Mouse (Mus musculus): ENCODE results near the gene Coro2a. TPM values are rescaled to one million over a fixed set of nuclear protein-coding genes. Genes with fewer than 3 reads are reported as not detected.
"Not testable (repeated sequence)": the region's sequence is repeated elsewhere in the genome, so short reads cannot be mapped to it uniquely, and the experiment has no call there.

Gene Coro2a
- polyA plus RNA-seq, 1 experiment from 2014 or later, result 14.4 TPM

- Histone ChIP-seq H3K4me3 (no peak overlapping the region), H3K27ac (replicated peaks) (no peak overlapping the region), H3K4me2 (no peak overlapping the region), H3K4me1 (replicated peaks) (no peaks in the 10 kb centered on the region), H3K36me3 (no peaks in the 10 kb centered on the region), H3K9ac (no peak overlapping the region), H3K9me3 (peaks cover 18% of the 10 kb centered on the region; the same call in 1 of the 2 replicates), H3K27me3 (no peaks in the 10 kb centered on the region)
- no peak for ATAC-seq (ENCODE audit: low read depth)
- WGBS, result 88% methylated on average over 1 of the region's 1 CpGs
Observed at GRCm38 (mm10) chr4:46578228-46578627, 23.8 kb downstream of the Coro2a start.

GRCm38 (mm10) chr4:46575509-46576284 is 26.3 kb downstream of the Coro2a start:
- H3K4me2 ChIP-seq; H3K4me3 ChIP-seq; H3K36me3 ChIP-seq; H3K4me1 ChIP-seq (replicated peaks); H3K27me3 ChIP-seq; H3K9me3 ChIP-seq; ATAC-seq (ENCODE audit: low read depth); H3K9ac ChIP-seq; H3K27ac ChIP-seq (replicated peaks): not testable (repeated sequence)
- WGBS, result 92% methylated on average over 6 of the region's 10 CpGs

DNA sequence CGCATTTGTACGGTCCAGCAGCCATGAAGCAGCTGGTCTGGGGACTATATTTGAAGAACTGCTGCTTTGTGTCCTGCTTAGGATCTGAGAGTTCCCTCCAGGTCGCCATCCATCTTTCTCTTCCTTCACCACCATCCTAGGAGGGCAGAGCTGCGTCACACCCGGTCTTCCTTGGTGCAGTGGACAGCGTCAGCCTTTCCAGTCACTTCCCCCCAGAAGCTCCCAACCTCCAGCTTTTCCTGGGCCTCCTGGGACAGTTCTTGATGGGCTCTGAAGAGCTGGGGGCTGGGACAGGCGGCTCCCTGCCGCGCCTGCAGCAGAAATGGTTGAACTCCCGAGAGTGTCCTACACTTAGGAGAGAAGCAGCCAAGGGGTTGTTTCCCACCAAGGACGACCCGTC is 27.2 kb downstream of the Coro2a start:
- no peak for ATAC-seq (ENCODE audit: low read depth)
- Histone ChIP-seq H3K9me3 (peaks cover 8% of the 10 kb centered on the region; the same call in 1 of the 2 replicates), H3K4me2 (no peak overlapping the region), H3K9ac (no peak overlapping the region), H3K4me1 (replicated peaks) (peaks cover 2% of the 10 kb centered on the region; the same call in 1 of the 2 replicates), H3K4me3 (no peak overlapping the region), H3K27ac (replicated peaks) (no peak overlapping the region; the same call in 1 of the 2 replicates), H3K36me3 (no peaks in the 10 kb centered on the region), H3K27me3 (no peaks in the 10 kb centered on the region)
- 77% methylated on average over 10 of the region's 12 CpGs for WGBS

GRCm38 (mm10) chr4:46574024-46574753 is 27.8 kb downstream of the Coro2a start:
- H3K9ac ChIP-seq, result no peak overlapping the region
- ATAC-seq (ENCODE audit: low read depth), result no peak
- no peak overlapping the region; the same call in 1 of the 2 replicates for H3K27ac ChIP-seq (replicated peaks)
- no peaks in the 10 kb centered on the region for H3K27me3 ChIP-seq
- no peak overlapping the region for H3K4me2 ChIP-seq
- peaks cover 8% of the 10 kb centered on the region; the same call in 1 of the 2 replicates for H3K9me3 ChIP-seq
- peaks cover 8% of the 10 kb centered on the region for H3K4me1 ChIP-seq (replicated peaks)
- H3K36me3 ChIP-seq, result no peaks in the 10 kb centered on the region
- WGBS, result 68% methylated on average over 9 of the region's 9 CpGs
- no peak overlapping the region for H3K4me3 ChIP-seq

GRCm38 (mm10) chr4:46572616-46573015 is 29.4 kb downstream of the Coro2a start:
- Histone ChIP-seq H3K4me3 (no peak overlapping the region), H3K4me2 (no peak overlapping the region), H3K27ac (replicated peaks) (no peak overlapping the region), H3K9ac (no peak overlapping the region), H3K9me3 (peaks cover 4% of the 10 kb centered on the region; the same call in 1 of the 2 replicates), H3K36me3 (no peaks in the 10 kb centered on the region), H3K4me1 (replicated peaks) (peaks cover 10% of the 10 kb centered on the region), H3K27me3 (no peaks in the 10 kb centered on the region)
- ATAC-seq (ENCODE audit: low read depth), result no peak
- WGBS, result 83% methylated on average over 4 of the region's 4 CpGs

DNA sequence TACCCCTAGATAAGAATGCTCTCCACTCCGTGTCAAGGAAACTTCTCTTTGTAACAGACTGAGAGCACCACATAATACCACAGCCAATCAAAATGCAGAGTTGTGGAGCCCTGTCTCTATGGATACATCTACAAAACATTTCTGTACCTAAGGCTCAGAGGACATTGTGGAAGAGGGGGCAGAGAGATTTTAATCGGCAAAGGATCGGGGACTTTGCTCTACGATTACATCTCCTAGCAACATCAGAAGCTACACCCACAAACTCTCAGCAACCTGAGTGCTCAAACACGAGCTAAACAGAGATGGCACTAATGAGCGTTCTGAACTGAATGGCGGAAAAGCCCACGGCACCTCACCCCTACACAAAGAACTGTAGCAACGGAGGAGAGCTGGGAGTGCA is 30.3 kb downstream of the Coro2a start:
- peaks cover 10% of the 10 kb centered on the region for H3K4me1 ChIP-seq (replicated peaks)
- H3K4me3 ChIP-seq, result no peak overlapping the region
- no peaks in the 10 kb centered on the region for H3K27me3 ChIP-seq
- no peak overlapping the region for H3K4me2 ChIP-seq
- peaks cover 4% of the 10 kb centered on the region; the same call in 1 of the 2 replicates for H3K9me3 ChIP-seq
- ATAC-seq (ENCODE audit: low read depth), result no peak
- no peak overlapping the region for H3K9ac ChIP-seq
- no peaks in the 10 kb centered on the region for H3K36me3 ChIP-seq
- 93% methylated on average over 9 of the region's 9 CpGs for WGBS
- H3K27ac ChIP-seq (replicated peaks), result no peak overlapping the region

- ATAC-seq (ENCODE audit: low read depth), result no peak
- 42% methylated on average over 5 of the region's 5 CpGs for WGBS
Observed at GRCm38 (mm10) chr4:46569671-46570070, 32.3 kb downstream of the Coro2a start.

DNA sequence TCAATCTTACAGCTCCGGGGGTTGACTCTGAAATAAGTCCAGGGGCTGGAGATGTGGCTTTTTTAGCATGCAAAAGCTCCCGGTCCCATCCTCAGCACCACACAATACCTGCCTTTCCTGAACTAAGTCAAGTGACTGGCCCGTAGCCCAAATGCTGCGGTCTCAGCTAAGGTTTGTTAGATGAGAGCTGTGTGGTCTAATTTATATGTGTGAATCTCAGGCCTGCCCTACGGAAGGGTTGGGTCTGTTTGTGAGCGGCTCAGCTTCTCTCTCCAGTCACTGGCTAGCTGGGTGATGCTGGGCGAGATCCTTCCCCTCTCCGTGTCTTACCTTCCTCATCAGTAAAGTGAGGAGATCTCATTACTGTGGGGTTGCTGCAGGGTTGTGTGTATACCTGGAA is 33.8 kb downstream of the Coro2a start:
- H3K4me2 ChIP-seq, result no peak overlapping the region
- no peak overlapping the region for H3K27ac ChIP-seq (replicated peaks)
- WGBS, result 93% methylated on average over 8 of the region's 8 CpGs
- H3K4me1 ChIP-seq (replicated peaks), result peaks cover 10% of the 10 kb centered on the region
- no peaks in the 10 kb centered on the region for H3K36me3 ChIP-seq
- H3K9me3 ChIP-seq, result no peaks in the 10 kb centered on the region; the same call in 1 of the 2 replicates
- H3K4me3 ChIP-seq, result no peak overlapping the region
- no peak for ATAC-seq (ENCODE audit: low read depth)
- H3K27me3 ChIP-seq, result no peaks in the 10 kb centered on the region
- H3K9ac ChIP-seq, result no peak overlapping the region

More at GRCm38 (mm10) chr4:46569671-46570070, 32.3 kb downstream of the Coro2a start:
- H3K9me3 ChIP-seq, result no peaks in the 10 kb centered on the region; the same call in 1 of the 2 replicates
- no peaks in the 10 kb centered on the region for H3K36me3 ChIP-seq
- no peak overlapping the region for H3K4me3 ChIP-seq
- H3K27ac ChIP-seq (replicated peaks), result no peak overlapping the region
- peaks cover 10% of the 10 kb centered on the region for H3K4me1 ChIP-seq (replicated peaks)
- H3K9ac ChIP-seq, result no peak overlapping the region
- H3K27me3 ChIP-seq, result no peaks in the 10 kb centered on the region
- H3K4me2 ChIP-seq, result no peak overlapping the region

GRCm38 (mm10) chr4:46566931-46567671 is 34.9 kb downstream of the Coro2a start:
- Histone ChIP-seq H3K27ac (replicated peaks) (no peak overlapping the region), H3K9me3 (no peaks in the 10 kb centered on the region; the same call in 1 of the 2 replicates), H3K36me3 (no peaks in the 10 kb centered on the region), H3K4me3 (no peak overlapping the region), H3K4me1 (replicated peaks) (peaks cover 10% of the 10 kb centered on the region), H3K4me2 (no peak overlapping the region), H3K9ac (no peak overlapping the region), H3K27me3 (no peaks in the 10 kb centered on the region)
- WGBS, result 73% methylated on average over 8 of the region's 8 CpGs
- ATAC-seq (ENCODE audit: low read depth), result no peak

- Histone ChIP-seq H3K4me3 (no peak overlapping the region), H3K4me2 (no peak overlapping the region), H3K36me3 (no peaks in the 10 kb centered on the region), H3K27ac (replicated peaks) (no peak overlapping the region), H3K9me3 (no peaks in the 10 kb centered on the region), H3K27me3 (no peaks in the 10 kb centered on the region), H3K4me1 (replicated peaks) (peaks cover 10% of the 10 kb centered on the region), H3K9ac (no peak overlapping the region)
- WGBS, result 88% methylated on average over 4 of the region's 4 CpGs
- ATAC-seq (ENCODE audit: low read depth), result no peak
Observed at GRCm38 (mm10) chr4:46565393-46565955, 36.5 kb downstream of the Coro2a start.

GRCm38 (mm10) chr4:46564247-46564646 is 37.8 kb downstream of the Coro2a start:
- Histone ChIP-seq H3K36me3 (no peaks in the 10 kb centered on the region), H3K9me3 (no peaks in the 10 kb centered on the region), H3K9ac (no peak overlapping the region), H3K4me3 (no peak overlapping the region), H3K4me2 (no peak overlapping the region), H3K4me1 (replicated peaks) (peaks cover 2% of the 10 kb centered on the region; the same call in 1 of the 2 replicates), H3K27me3 (no peaks in the 10 kb centered on the region), H3K27ac (replicated peaks) (no peak overlapping the region)
- no peak for ATAC-seq (ENCODE audit: low read depth)
- 94% methylated on average over 4 of the region's 4 CpGs for WGBS
